Mouse (Mus musculus) gastrocnemius, postnatal 14 days (tissue): ENCODE data around the gene Psg16. TPM values are rescaled to one million over a fixed set of nuclear protein-coding genes. Genes with fewer than 3 reads are reported as not detected.

Experiments
- DNase-seq: peaks from one replicate; pipeline ENCODE4 v3.0.0; 2021; ENCODE audit warnings: mixed read lengths
- intact Hi-C: fragments of 180-260 bp; cut with DNase I; formaldehyde crosslinking; loops from one replicate; pipeline ENCODE4 v1.15.1; 2025; ENCODE audit warnings: low total_unique reads
- long read RNA-seq, 2 experiments: library from polyadenylated mRNA; stranded (forward); transcript quantifications; one replicate each; pipeline ENCODE4 v2.0.0; 2021
- total RNA-seq, 2 experiments: library from RNA; stranded (reverse); gene quantifications; 2 replicates each; pipeline ENCODE4 v1.2.3; 2021

Gene Psg16
- total RNA-seq = under 1 TPM; 0.04 to 0.09 TPM
- long read RNA-seq, experiment 1 = 0 reads
- long read RNA-seq, experiment 2 = 0 reads

DNA sequence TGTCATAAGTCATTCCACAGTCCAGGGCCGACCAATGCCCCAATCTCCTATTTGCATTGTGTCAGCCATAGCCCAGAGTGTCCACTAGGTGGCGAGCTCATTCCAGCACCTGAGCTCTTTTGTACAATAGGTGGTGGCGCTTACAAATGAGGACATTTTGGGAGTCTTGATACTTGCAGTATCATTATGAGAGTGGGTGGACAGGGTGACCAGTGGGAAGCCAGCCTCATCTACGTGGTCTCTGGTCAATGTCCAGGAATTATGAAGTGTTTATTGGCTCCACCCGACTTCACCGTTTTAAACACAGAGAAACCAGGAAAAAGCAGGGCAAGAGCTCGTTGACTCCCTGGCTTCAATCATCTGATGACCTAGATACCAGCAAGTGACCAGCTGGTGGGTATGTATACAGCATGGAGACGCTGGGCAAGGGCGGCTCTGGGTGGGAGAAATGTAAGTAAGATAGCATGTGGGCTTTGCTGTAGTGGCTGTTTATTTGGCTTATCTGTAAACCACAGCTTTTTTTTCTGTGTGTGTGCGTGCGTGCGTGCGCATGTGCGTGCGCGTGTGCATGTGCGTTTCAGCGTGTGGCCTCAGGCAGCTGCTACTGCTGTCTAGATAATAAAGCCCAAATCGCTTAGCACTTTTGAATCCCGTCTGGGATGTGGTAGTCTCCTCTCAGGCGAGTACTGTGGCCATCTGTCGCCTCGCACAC, at the start of gene Psg16:
Gene Psg16 (plus strand): TSS at position 137 of the 712 bp plus-strand sequence.
- DNase-seq = no peak
- intact Hi-C loops = no loop called here

DNA sequence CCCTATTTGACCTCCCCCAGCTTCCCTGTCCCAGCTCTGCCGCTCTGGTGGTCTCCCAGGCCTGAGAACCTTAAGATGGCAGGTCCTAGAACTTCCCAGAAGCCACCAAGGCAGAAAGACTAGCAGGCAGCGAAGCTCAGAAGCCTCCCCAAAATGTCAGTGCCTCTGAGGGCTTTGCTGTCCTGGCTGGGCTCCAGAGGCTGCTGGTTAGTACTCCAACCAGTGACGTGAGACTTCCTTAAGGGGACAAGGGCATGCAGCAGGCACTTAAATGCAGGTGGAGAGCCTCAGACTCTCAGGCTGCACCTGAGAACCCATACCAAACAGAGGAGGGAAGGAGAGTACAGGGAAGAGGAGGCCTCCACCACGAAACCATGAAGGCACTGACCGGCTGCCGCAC, 49.7 kb upstream of the Psg16 start:
- DNase-seq = no peak
- intact Hi-C loops = no loop called here

DNA sequence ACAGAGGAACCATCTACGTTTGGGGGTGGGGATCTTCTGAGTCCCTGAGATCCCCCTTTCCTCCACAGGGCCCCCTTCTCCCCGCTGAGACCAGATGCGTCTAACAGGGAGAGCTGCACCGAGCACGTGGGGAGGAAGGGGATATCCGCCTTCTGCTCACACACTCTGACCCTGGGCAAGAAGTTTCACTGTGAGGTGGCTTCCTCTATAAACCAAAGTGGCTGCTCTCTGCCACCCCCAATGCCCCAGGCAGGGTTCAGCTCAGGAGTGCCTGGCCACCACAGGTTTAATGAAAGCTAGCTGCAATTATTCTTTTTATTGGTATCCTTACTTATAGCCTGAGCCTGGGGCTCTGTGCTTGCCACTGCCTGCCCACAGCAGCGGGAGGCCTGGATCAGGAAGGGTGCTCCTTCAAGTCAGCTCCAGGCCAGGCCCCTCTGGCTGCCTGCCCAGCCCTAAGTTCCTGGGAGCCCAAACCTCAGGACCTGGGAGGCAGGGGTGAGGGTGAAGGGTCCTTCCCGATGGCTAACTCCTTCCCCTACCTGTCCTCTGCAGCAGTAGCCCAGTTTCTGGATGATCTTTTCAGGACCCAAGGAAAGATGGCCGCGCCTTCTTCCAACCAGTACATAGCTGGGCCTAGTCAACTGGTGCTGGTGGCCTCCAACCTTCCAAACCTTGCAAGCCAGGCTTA, 48.9 kb upstream of the Psg16 start:
- DNase-seq = no peak
- intact Hi-C loops = no loop called here

DNA sequence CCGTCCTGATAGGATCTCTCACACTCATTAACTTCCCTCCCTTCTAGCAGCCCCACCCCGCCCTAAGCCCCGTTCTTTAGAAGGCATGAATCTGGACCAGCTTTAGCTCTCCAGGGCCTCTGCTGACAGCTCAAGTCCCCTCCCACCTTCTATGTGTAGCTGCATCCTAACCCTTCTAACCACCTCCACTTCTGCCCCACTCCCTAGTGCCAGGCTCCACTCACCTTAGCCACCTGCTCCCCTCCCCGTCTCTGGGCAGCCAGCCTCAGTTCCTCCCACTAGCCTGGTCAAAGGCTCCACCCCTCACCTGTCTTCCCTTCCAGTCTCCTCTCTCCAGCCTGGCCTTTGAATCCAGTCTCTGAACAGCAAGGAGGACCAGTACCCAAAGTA, 48.3 kb upstream of the Psg16 start:
- no peak for DNase-seq
- intact Hi-C loops = no loop called here

DNA sequence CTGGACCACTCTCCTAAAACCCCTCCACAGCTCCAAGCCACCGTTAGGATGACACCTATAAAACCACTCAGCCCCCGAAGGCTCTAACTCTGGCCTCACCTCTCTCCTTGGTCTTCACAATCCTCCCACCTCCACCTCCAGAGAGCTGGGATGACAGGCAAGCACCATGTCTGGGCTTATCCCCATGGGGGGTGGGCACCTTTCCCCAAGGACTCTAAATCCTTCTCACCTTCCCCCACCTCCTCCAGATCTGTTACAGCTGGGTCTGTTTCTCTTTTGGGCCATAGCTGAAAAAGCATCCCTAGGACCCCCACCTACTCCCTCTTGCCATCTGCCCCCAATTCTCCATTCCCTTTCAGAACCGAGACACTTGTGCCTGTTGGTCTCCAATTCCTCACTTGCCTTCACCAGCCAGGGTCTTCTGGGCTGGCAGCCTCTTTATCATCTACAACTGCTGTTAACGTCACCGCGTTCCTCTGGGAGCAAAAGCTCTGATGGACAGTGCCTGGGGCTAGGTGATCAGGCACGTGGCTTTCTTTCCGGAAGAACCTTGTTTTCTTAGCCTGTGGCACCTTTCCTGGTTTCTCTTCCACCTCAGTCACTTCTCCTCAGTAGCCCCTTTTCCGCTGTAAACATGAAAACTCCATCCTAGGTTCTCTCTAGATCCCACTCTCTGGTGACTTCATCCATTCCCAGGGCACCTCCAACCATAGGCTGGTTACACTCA, 47.8 kb upstream of the Psg16 start:
- DNase-seq = no peak
- intact Hi-C loops = no loop called here

DNA sequence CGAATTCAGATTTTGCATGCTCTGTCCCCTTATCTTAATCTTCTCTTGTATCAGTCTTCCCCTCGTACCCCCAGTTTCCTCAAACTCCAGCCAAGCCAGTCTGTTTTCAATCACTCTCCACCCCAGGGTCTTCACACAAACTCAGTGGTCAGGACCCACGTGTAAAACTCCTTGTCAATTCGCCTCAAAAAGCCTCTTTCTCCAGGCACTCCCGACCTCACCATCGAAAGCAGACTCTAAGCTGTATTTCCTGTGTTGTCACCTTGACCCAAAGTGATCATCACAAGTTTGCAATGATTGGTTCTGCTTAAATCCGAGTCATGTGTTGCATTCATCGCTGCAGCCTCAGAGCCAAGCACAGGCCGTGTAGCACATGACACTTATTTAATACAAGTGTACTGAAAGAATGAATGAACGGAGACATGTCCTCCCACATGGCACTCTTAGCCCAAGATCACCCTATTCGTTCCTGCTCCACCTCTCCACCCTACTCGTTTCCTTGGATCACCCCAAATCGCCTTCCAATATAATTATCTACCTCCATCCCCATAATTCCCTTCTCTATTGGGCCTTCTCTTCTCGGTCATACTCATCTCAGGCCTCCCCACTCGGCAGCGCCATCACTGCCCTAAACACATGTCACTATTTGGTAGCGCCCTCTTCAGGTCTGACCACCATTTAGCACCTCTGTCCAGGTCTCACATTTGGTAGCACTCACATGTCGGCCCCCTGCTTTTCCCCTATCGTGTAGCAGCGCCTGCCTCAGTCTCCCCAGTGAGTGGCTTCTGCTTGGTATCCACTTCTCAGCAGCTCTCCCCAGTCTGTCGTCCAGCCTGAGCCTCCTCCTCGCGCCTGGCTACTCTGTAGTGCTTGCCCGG, 46.9 kb upstream of the Psg16 start:
- intact Hi-C loops = no loop called here
- DNase-seq = no peak

DNA sequence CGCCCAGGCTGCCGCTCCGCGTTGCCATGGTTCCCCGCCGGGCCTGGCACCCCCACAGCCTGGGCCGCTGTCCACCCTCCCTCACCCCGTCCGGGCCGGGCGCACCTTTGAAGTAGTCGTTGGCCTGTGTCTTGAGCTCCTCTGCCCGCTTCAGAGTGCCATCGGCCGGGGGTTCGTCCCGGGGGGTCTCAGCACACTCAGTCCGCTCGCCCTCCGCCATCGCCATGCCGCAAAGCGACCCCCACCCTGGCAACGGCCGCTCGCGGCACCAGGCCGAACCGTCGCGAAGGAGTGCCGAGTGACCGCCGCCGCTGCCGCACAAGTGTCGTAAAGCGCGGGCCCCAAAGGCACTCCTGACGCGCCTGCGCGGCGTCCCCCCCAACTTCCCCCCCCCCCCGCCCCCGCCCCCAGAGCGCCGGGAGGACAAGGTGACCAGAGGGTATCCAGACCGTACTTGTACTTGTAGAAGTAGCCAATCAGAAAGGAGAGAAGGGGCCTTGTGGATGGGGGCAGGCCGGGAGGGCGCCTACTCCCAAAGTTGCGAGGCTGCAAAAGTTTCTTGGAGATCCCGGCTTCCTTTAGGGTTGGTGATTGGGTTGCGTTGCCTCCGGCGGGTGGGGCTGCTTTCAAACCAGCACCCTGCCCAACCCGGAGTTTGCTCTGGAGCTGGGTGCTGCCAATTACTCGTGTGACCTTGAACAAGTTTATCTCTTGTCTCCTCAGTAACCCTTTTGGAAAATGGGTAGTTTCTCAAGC, 46.1 kb upstream of the Psg16 start, which contains the start of gene Ppp5c:
Gene Ppp5c (minus strand): TSS at position 337 of the 756 bp plus-strand sequence.
- intact Hi-C loops = no loop called here

DNA sequence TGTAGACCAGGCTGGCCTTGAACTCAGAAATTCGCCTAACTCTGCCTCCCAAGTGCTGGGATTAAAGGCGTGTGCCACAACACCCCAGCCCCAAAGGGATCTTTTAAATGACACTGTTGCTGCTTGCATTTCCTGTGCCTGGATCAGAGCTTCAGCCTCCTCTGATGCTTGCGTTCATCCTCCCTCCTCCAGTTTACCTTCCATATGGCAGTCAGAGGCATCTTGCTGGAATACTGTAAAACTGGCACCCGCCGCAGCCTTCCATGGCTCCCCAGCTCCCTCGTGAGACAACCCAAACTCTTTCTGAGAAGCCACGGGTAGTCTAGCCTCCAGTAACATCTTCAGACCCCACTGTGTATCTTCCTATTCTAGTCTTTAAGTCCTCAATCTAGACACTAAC, 44.9 kb upstream of the Psg16 start:
- no peak for DNase-seq
- intact Hi-C loops = no loop called here

More for the DNA sequence above, 46.1 kb upstream of the Psg16 start, which contains the start of gene Ppp5c:
- DNase-seq = peak; percentile 95

DNA sequence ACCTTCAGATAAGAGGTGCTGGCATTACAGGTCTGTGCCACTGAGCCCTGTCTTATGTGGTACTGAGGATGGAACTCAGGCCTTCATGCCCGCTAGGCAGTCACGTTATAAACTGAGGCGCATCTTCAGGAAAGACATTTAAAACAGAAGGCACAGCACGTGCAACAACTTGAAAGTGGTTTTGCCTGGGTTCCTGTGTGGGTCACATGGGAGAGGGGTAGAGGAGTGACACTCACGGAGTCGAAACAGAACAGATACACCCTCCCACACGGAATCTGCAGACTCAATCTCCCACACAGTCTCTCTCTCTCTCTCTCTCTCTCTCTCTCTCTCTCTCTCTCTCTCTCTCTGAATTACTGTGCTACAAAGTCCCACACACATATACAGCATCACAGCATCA, 43.6 kb upstream of the Psg16 start:
- DNase-seq = no peak
- intact Hi-C loops = no loop called here

DNA sequence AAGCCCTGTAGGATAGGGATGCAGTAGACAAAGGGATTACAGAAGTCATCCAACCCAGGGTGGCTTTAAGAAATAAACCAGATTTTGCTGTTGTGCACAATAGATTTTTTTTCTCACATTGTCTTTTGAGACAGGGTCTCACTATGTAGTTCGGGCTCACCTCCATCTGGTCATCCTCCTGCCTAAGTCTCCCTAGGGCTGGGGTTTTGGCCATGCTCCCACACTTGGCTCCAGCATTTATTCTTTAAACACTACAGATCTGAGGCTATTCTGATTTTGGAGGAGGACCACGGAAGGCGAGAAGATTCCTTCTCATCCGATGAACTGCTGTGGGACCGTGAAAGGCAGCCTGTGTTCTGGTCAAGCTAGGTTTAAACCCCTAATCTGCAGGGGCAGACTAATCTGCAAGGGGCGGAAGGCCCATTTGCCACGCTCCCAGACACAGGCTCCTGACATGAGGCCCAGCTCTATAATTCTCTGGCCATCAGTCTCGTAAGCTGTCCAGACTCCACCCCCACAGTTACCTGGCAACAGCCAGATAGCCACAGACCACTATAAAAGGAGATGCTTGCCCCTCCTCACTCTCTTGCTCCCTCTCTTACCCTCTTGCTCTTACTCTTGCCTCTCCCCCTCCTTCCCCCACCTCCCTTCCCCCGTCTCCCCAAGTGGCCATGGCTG, 35.7 kb upstream of the Psg16 start:
- intact Hi-C loops = no loop called here
- DNase-seq = no peak

DNA sequence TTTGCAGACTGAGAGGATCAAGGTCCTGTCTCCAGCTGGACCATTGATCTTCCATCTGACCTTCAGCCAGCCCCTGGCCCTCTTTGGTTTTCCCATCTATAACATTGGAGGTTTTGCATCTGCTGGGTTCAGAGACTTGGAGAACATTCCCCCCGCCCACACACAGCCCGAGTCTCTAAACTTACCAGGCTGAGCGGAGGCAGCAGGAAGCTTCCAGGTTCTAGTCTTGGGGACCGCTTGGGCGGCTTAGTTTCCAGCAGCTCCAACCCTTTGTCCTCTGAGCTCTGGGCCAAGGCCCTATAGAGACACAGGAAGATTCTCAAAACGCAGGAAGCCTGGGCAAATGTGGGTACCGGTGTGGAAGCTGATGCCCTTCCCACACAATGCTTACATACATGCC, 34.5 kb upstream of the Psg16 start:
- DNase-seq = no peak
- intact Hi-C loops = no loop called here

DNA sequence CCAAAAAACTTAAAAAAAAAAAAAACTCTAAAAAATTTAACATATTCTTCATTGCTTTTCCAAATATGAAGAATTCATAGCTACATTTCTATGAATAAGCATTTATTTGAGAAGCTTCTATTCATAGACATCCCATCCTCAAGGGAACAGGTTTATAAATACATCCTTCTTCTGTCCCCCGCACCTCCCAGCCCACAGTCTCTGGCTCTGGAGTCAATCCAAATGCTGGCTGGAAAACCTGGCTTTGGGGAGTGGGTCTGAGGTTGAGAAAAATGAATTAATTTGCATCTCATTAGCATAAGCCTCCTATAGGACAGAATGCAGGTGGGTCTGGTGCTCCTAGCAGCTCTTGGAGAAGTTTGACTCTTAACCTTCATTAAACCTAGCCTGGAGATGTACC, 28.1 kb upstream of the Psg16 start:
- intact Hi-C loops = loop anchor here (5.0 kb wide), 1 partner anchor 33 kb away; no protein-coding TSS in a partner anchor
- no peak for DNase-seq

DNA sequence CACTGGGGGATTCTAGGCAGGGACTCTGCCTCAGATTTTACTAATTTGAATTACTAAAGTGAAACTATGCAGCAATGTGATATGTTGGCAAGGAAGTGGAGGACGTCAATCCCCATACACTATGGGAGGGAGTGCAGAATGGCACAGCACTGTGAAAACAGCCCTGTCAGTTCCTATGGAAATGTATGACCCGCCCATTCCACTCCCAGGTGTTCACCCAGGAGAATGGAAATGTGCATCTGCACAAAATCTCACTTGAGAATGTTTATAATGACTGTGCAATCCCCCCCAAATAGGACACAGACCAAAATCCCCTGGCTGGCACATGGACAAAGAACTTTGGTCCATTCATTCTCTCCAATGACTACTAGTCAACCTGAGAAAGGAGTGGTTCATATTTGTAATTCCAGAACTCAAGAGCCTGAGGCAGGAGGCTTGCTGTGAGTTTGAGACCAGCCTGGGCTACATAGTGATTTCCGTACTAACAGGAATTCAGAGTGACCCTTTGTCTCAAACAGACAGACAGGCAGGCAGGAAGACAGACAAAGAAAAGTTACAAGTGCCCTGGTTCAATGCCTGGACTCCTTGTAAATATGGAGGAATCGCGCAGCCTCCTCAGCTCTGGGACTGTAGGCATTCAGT, 26.7 kb upstream of the Psg16 start:
- intact Hi-C loops = loop anchor here (5.0 kb wide), 1 partner anchor 35 kb away; no protein-coding TSS in a partner anchor
- no peak for DNase-seq

DNA sequence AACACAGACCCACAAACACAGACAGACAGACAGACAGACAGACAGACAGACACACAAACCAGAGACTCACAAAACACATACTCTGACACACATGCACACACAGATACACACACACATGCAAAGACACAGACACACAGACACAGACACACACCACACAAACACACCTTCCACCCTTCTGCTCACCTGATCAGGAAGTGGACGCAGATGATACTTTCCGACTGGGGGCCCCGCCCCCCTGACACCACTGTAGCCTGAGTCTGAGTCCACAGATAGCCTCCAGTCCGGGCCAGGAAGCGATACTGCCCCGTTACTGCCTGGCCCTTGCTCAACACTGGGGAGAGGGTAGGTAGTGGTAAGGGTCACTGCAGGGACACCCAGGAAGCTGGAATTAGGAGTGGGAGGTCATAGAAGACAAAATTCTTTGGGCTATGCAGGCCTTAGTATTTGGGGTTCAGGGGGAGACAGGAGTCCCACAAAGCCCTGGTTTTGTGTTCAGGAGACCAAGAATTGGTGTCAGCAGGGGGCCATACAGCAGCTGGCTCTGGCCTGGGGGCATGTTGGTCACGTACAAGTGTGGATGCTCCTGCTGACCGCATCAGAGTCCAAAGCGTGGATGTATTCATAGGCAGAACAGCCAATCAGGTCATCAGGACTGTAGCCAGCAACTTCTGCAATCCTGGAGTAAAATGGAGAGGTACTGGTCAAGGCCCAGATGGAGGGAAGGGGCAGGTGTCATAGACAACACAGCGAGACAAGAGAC, 25.2 kb upstream of the Psg16 start:
- DNase-seq = no peak
- intact Hi-C loops = loop anchor here (5.0 kb wide), 1 partner anchor 36 kb away; no protein-coding TSS in a partner anchor

DNA sequence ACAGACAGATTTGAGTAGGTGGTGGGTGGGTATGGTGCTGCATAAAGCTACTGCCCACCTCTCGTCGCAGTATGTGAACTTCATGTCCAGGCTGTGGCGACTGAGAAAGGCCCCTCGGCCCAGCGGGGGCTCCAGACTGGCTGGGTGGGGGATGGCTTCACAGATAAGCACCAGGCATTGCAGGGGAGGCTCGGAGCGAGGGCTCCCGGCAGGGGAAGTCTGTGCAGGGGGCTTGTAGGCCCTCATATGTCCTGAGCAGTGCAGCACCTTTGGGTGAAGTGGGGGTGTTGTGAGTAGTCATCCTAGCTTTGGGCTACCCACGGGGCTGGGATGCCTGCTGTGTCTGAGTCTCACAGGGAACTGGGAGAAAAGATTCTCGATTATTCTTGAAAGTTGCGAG, 23.3 kb upstream of the Psg16 start:
- intact Hi-C loops = loop anchor here (5.0 kb wide), 1 partner anchor 118 kb away; no protein-coding TSS in a partner anchor
- DNase-seq = no peak

DNA sequence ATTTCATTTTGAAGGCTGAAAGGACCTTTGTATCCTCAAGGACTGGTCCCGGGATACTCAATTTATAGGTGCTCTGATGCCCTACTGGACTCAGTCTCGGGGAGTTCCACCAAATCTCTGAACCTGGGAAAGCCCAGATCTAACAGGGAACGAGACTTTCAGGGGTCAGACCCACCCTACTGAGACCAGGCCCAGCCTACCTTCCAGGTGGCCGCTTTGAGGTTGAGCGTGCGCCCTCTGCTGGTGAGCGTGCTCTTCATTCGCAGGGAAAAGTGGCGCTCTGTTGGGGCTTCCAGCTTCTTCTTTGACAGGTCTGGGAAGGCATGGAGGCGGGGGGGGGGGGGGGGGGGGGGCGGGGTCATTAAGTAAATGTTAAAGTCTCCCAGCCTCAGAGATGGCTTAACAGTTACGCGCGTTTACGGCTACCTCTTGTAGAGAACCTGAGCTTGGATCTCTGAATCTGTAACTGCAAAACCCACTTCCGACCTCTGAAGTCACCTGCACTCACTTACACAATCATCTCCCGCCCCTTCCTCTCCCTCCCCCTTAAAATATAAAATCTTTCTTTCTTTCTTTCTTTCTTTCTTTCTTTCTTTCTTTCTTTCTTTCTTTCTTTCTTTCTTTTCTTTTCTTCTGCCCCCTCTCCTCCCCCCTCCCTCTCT, 22.8 kb upstream of the Psg16 start:
- intact Hi-C loops = loop anchor here (5.0 kb wide), 1 partner anchor 119 kb away; no protein-coding TSS in a partner anchor
- DNase-seq = peak; percentile 64
